16 mouse cellular contexts compared by ENCODE assay signal in genomic region chr2:178634116-178634515, GRCm38 (mm10).
DNase-seq lines count a peak whose midpoint lies in the region; ATAC-seq lines count a peak whose summit lies in the region.
"Had no signal": no experiment of that assay in that cellular context is flagged by ENCODE, and none has a peak within 500 bp of the region (broad histone marks: within the 10 kb centered on the region; RNA-seq: fewer than 3 reads in every experiment).

No protein-coding gene starts in this region.

- no peaks in the 10 kb centered on the region for H3K36me3 ChIP-seq in hindbrain, embryonic 10.5 days
- no peaks in the 10 kb centered on the region for H3K36me3 ChIP-seq in hindbrain, embryonic 12.5 days
- no peaks in the 10 kb centered on the region for H3K36me3 ChIP-seq in neural tube, embryonic 15.5 days
- H3K36me3 ChIP-seq: embryonic facial prominence, embryonic 13.5 days; hindbrain, embryonic 15.5 days; midbrain, embryonic 12.5 days had no signal

- DNase-seq in hindbrain, embryonic 10.5 days (ENCODE audit: low spot score), result peak; percentile 42
- peak; percentile 47 for DNase-seq in neural tube, embryonic 10.5 days (ENCODE audit: extremely low spot score, low spot score)
- DNase-seq in hindlimb bud, embryonic 11.5 days (ENCODE audit: extremely low spot score, low read depth, low spot score), result peak; percentile 28
- peak; percentile 19 for DNase-seq in yolk sac, embryonic 10.5 days (ENCODE audit: low spot score)
- no peak for DNase-seq in spleen, adult 18-20 months
- DNase-seq: adrenal gland, adult 2 months; layer of hippocampus, postnatal 36 days; thymus, postnatal 36 days had no signal

- no peak overlapping the region for H3K9ac ChIP-seq in hindbrain, embryonic 12.5 days
- no peak overlapping the region for H3K9ac ChIP-seq in neural tube, embryonic 15.5 days (replicated peaks)
- H3K9ac ChIP-seq: embryonic facial prominence, embryonic 13.5 days; forebrain, embryonic 13.5 days; hindbrain, embryonic 15.5 days; midbrain, embryonic 12.5 days had no signal

- no peak overlapping the region for H3K4me2 ChIP-seq in hindbrain, embryonic 12.5 days (replicated peaks)
- H3K4me2 ChIP-seq in neural tube, embryonic 15.5 days, result no peak overlapping the region
- H3K4me2 ChIP-seq: embryonic facial prominence, embryonic 13.5 days; forebrain, embryonic 13.5 days; heart, embryonic 11.5 days; hindbrain, embryonic 15.5 days; midbrain, embryonic 12.5 days had no signal

- 56% methylated on average over 10 of the region's 10 CpGs for WGBS in hindbrain, embryonic 10.5 days
- WGBS in hindbrain, embryonic 12.5 days, result 48% methylated on average over 10 of the region's 10 CpGs
- WGBS in neural tube, embryonic 15.5 days, result 46% methylated on average over 10 of the region's 10 CpGs

- H3K4me1 ChIP-seq in hindbrain, embryonic 10.5 days (replicated peaks), result peaks cover 52% of the 10 kb centered on the region
- H3K4me1 ChIP-seq in hindbrain, embryonic 12.5 days, result peaks cover 27% of the 10 kb centered on the region
- peaks cover 20% of the 10 kb centered on the region for H3K4me1 ChIP-seq in neural tube, embryonic 15.5 days

- ATAC-seq in hindbrain, embryonic 12.5 days (ENCODE audit: low FRiP score), result no peak
- no peak for ATAC-seq in neural tube, embryonic 15.5 days (ENCODE audit: low FRiP score)
- ATAC-seq in granulocyte monocyte progenitor cell, adult 5-6 weeks (replicated peaks; ENCODE audit: poor library complexity, severe bottlenecking), result no peak
- ATAC-seq: forebrain, embryonic 13.5 days had no signal

- H3K27ac ChIP-seq in hindbrain, embryonic 10.5 days, result peak overlapping the region; percentile 67
- no peak overlapping the region for H3K27ac ChIP-seq in hindbrain, embryonic 12.5 days
- no peak overlapping the region for H3K27ac ChIP-seq in neural tube, embryonic 15.5 days (replicated peaks)
- H3K27ac ChIP-seq: forebrain, embryonic 13.5 days; hindbrain, embryonic 15.5 days; midbrain, embryonic 12.5 days had no signal

- no peak overlapping the region for H3K4me3 ChIP-seq in hindbrain, embryonic 10.5 days
- no peak overlapping the region for H3K4me3 ChIP-seq in hindbrain, embryonic 12.5 days
- no peak overlapping the region for H3K4me3 ChIP-seq in neural tube, embryonic 15.5 days (replicated peaks)
- H3K4me3 ChIP-seq: embryonic facial prominence, embryonic 13.5 days; forebrain, embryonic 13.5 days; hindbrain, embryonic 15.5 days; midbrain, embryonic 12.5 days had no signal

- H3K27me3 ChIP-seq in hindbrain, embryonic 10.5 days (ENCODE audit: insufficient read depth, poor library complexity, severe bottlenecking), result no peaks in the 10 kb centered on the region
- H3K27me3 ChIP-seq in hindbrain, embryonic 12.5 days, result no peaks in the 10 kb centered on the region
- no peaks in the 10 kb centered on the region for H3K27me3 ChIP-seq in neural tube, embryonic 15.5 days (replicated peaks)
- H3K27me3 ChIP-seq: embryonic facial prominence, embryonic 13.5 days; forebrain, embryonic 13.5 days; hindbrain, embryonic 15.5 days had no signal

- H3K9me3 ChIP-seq in hindbrain, embryonic 10.5 days, result no peaks in the 10 kb centered on the region
- no peaks in the 10 kb centered on the region for H3K9me3 ChIP-seq in hindbrain, embryonic 12.5 days (replicated peaks)
- H3K9me3 ChIP-seq in neural tube, embryonic 15.5 days (replicated peaks), result no peaks in the 10 kb centered on the region
- H3K9me3 ChIP-seq: embryonic facial prominence, embryonic 13.5 days; forebrain, embryonic 13.5 days; hindbrain, embryonic 15.5 days; midbrain, embryonic 12.5 days had no signal

Comparison
In these comparisons a context has a peak if more than half of its experiments do, and no peak if none do; other contexts are left out.
1. DNase-seq: peak in hindbrain, embryonic 10.5 days (single experiment), neural tube, embryonic 10.5 days (single experiment), hindlimb bud, embryonic 11.5 days (single experiment) and yolk sac, embryonic 10.5 days (single experiment); none in spleen, adult 18-20 months (0 of 2).